Mouse (Mus musculus): ENCODE measurements around the gene Cltc.

DNA sequence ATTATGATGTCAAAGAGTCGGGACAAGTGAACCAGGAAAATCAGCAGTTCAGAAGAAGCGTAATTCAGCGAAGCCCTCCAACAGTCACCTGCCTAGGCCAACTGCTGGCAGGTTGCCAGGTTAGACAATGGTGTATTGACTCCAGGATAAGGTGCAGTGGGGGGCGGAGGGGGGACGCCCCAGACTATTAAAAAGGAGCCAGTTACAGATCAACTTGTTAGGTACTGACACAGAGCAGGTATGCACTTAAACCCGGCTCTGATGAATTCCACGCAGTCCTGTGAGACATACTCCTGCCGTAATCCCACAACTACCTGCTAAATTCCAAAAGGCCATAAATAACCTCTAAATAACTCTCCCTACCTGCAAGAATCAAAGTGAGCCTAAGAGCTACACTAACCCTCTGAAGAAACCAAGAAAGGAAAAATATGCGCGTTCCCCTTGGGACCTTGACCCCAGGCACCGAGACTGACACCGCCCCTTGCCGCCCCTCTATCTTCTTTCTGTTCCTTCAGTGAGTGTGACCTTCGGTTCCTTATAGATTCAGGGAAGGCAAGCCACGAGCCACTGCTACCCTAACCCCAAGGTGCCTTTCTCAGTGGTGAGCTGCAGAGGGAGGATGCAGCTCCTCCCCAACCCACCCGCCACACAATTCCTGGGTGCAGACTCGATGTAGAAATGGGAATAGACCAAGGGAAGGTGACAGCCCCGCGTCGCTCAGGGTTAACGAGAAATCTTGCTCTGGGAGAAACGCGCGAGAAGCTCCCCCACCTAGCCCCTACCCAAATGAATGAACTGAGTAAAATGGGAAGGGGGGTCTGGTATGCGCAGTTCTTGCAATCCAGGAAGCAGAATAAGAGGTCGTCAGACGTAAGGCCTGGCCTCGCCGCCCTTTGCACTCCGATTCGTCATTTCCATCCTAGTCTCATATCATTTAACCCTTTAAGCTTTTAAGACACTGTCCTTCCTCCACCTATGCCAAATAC lies 916 bp downstream of the Cltc start:
- no peak for TF ChIP-seq CTCF (IDR thresholded peaks at IDR 0.05; ENCODE audit: borderline replicate concordance, control insufficient read depth, extremely low read depth, insufficient read depth, low read length, poor library complexity)
- no peak for TF ChIP-seq POLR2A (IDR thresholded peaks at IDR 0.05; ENCODE audit: control insufficient read depth, extremely low read depth, insufficient read depth, low read length, poor library complexity)
